Mouse (Mus musculus): ENCODE results near the gene Kbtbd4.

DNA sequence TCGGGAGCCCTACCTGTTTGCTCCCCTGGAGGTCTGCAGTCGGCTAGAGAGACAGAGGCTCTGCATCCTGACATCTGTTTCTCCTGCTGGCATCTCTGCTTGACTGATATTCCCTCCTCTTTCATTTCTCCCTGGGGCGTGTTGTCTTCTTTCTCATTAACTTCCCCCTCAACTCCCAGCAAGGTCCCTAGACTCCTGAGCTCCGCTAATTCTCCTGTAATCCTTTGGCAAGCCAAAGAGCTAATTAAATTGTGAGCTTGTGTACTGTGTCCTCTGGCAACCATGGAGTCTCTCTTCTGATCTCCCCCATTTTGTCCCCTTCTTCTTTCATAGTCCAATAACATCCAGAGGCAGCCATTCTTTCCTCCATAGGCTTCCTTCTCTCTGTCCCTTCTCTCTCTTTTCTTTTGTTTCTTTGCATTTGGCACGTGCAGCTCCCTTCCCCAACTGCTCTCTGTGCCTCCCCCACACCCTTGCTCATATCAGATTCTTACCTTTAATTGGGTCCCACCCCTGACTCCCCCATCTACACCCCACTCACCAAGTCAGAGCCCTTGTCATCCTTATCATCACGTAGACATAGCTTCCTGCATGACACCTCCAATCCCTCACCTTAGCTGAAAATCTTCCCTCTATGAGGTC is 24.3 kb upstream of the Kbtbd4 start:
- no peak for TF ChIP-seq CTCF (IDR thresholded peaks at IDR 0.05; ENCODE audit: low read depth)
- no peak for TF ChIP-seq EP300 (IDR thresholded peaks at IDR 0.05; ENCODE audit: low read depth)
